Mouse (Mus musculus) kidney, adult 2 months (tissue): ENCODE results near the gene Lcn9.

Source experiments
- CTCF ChIP-seq: fragments of 200-500 bp; conservative IDR thresholded peaks from 2 replicates; pipeline ENCODE4 v1.5.1; 2011; ENCODE audit warnings: low read depth, mild to moderate bottlenecking, control low read depth, low read length, moderate library complexity, mixed read lengths; ENCODE audit not compliant: insufficient read depth, insufficient read length
- POLR2A ChIP-seq: fragments of 200-500 bp; IDR thresholded peaks from one replicate; pipeline ENCODE4 v1.6.1; 2011; ENCODE audit warnings: low read depth, low read length, control low read depth

GRCm38 (mm10) chr2:25846516-25846915 lies 23.6 kb downstream of the Lcn9 start:
- no peak for TF ChIP-seq CTCF
- no peak for TF ChIP-seq POLR2A
